Mouse (Mus musculus) forebrain, embryonic 14.5 days (tissue): ENCODE data around the gene Rad51b. TPM values are rescaled to one million over a fixed set of nuclear protein-coding genes. Genes with fewer than 3 reads are reported as not detected.

Experiments
- ATAC-seq: fragments of 200-750 bp; cut with Nextera tagmentation; 2 replicates; pipeline ENCODE4 v1.8.0; 2017; ENCODE audit warnings: mild to moderate bottlenecking, moderate library complexity
- DNase-seq: peaks from one replicate; pipeline ENCODE4 v3.0.0-alpha.2; 2015; ENCODE audit warnings: low spot score
- H3K27ac ChIP-seq: fragments of 300-500 bp; sonication (generic); 2 replicates; pipeline ENCODE4 v1.5.1; 2014; ENCODE audit warnings: low read depth, mild to moderate bottlenecking, control low read depth, low read length, moderate library complexity
- H3K27me3 ChIP-seq: fragments of 300-500 bp; sonication (generic); replicated peaks from 2 replicates; pipeline ENCODE4 v1.6.1; 2014; ENCODE audit warnings: low read length, control low read depth, mixed read lengths; ENCODE audit not compliant: control insufficient read depth, insufficient read depth
- H3K36me3 ChIP-seq: fragments of 300-500 bp; sonication (generic); 2 replicates; pipeline ENCODE4 v1.6.1; 2014; ENCODE audit warnings: low read length, control low read depth; ENCODE audit not compliant: control insufficient read depth, insufficient read depth
- H3K4me1 ChIP-seq: fragments of 300-500 bp; sonication (generic); 2 replicates; pipeline ENCODE4 v1.6.1; 2014; ENCODE audit warnings: antibody characterized with exemption, low read length, control low read depth; ENCODE audit not compliant: control insufficient read depth, insufficient read depth
- H3K4me2 ChIP-seq: fragments of 300-500 bp; sonication (generic); 2 replicates; pipeline ENCODE4 v1.6.1; 2014; ENCODE audit warnings: mild to moderate bottlenecking, control low read depth, low read length
- H3K4me3 ChIP-seq: fragments of 300-500 bp; sonication (generic); 2 replicates; pipeline ENCODE4 v1.5.1; 2014; ENCODE audit warnings: low read depth, low read length, control low read depth
- H3K9ac ChIP-seq: fragments of 300-500 bp; sonication (generic); 2 replicates; pipeline ENCODE4 v1.6.1; 2014; ENCODE audit warnings: mild to moderate bottlenecking, low read length, control low read depth, moderate library complexity
- H3K9me3 ChIP-seq: fragments of 300-500 bp; sonication (generic); replicated peaks from 2 replicates; pipeline ENCODE4 v1.6.1; 2016; ENCODE audit warnings: low read length, control low read depth, mixed read lengths; ENCODE audit not compliant: control insufficient read depth
- WGBS: fragments of 180-500 bp; shearing (Covaris S2); extraction: QIAGEN DNeasy Blood & Tissue Kit; methylation state at CpG from one replicate; pipeline ENCODE4 v1.1.7; 2014; 5-methylcytosine and 5-hydroxymethylcytosine counted together
- polyA plus RNA-seq: library from polyadenylated mRNA; unstranded; fragments of >200 nt; fragmentation: Nextera tagmentation; extraction: Ambion mirVana; gene quantifications from 2 replicates; pipeline ENCODE4 v1.2.1, GENCODE M21; 2014

Rad51b gene
- polyA plus RNA-seq, 1 experiment from 2014 or later = 3.5 TPM

DNA sequence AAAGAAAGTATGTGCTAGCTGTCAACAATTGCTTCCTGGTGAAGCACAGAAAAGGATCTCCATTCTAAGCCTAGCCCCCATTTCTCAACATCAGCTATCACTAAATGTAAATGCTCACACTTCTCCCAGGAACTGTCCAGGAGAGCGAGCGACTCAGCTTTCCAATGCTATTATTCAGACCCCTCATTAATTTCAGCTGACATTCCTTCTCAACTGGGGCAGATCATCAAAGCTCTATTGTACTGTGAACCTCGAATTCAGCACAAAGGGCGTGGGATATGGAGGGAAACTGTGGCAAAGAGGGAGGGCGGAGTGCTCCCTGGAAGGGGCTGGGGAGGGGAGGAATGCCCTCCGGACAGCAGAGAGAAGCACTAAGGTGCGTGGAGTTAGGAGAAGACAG, 528.8 kb downstream of the Rad51b start:
- 3% methylated on average over 7 of the region's 7 CpGs for WGBS

DNA sequence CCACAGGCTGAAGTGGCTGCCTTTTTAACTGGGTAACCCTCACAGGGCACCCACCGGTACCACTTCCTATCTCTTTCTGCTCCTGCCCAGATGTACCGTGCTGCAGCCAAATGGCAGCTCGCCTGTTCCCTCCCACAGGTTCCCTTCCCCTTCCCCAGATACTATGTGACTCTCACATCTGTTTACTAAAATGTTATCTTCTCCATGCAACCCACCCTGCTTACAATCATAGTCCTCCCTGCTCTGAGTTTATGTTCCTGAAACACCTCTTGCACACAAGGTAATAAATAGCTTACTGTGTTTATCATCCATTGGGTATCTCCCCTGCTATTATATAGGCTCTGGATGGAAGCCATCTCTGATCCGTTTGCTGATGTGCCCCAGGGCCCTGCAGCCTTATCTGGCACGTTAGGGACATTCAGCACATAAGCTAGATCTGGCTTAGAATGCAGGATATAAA, 530.2 kb downstream of the Rad51b start:
- ATAC-seq (no peak), DNase-seq (no peak)
- WGBS = 58% methylated on average over 5 of the region's 5 CpGs
- H3K4me1 ChIP-seq = peaks cover 6% of the 10 kb centered on the region; the same call in 1 of the 2 replicates
- H3K4me3 ChIP-seq = no peak overlapping the region
- no peaks in the 10 kb centered on the region for H3K9me3 ChIP-seq
- H3K27me3 ChIP-seq = no peaks in the 10 kb centered on the region
- no peak overlapping the region for H3K9ac ChIP-seq
- H3K4me2 ChIP-seq = no peak overlapping the region
- H3K27ac ChIP-seq = no peak overlapping the region
- H3K36me3 ChIP-seq = no peaks in the 10 kb centered on the region

More for the DNA sequence above, 528.8 kb downstream of the Rad51b start:
- Histone ChIP-seq H3K27me3 (no peaks in the 10 kb centered on the region), H3K9ac (no peak overlapping the region), H3K9me3 (no peaks in the 10 kb centered on the region), H3K4me3 (no peak overlapping the region), H3K4me2 (no peak overlapping the region), H3K36me3 (no peaks in the 10 kb centered on the region), H3K4me1 (peaks cover 6% of the 10 kb centered on the region; the same call in 1 of the 2 replicates), H3K27ac (no peak overlapping the region)
- ATAC-seq (peak; percentile 42; the same call in 1 of the 2 replicates), DNase-seq (peak; percentile 51)

DNA sequence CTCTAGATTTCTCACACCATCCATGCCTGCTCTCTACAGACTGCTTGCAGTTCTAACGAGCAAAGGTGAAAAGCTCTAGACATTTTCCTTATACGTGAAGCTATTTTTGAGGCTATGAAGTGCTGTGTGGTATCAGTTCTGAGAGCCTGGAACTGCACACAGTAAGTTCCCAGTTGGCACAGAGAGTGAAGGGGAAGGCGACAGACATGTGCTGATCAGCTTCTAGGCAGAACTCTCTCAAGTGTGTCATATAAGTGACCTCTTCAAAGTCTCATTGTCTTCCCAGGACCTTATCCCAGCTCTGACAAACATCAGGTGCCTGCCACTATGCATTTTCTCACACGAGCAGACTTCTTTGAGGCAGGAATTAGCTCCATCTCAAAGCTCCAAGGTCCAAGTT, 530.7 kb downstream of the Rad51b start:
- Histone ChIP-seq H3K27ac (no peak overlapping the region), H3K4me2 (no peak overlapping the region), H3K9me3 (no peaks in the 10 kb centered on the region), H3K4me3 (no peak overlapping the region), H3K4me1 (peaks cover 6% of the 10 kb centered on the region; the same call in 1 of the 2 replicates), H3K27me3 (no peaks in the 10 kb centered on the region), H3K9ac (no peak overlapping the region), H3K36me3 (no peaks in the 10 kb centered on the region)
- 59% methylated on average over 4 of the region's 4 CpGs for WGBS
- no peak for ATAC-seq
- DNase-seq = no peak

DNA sequence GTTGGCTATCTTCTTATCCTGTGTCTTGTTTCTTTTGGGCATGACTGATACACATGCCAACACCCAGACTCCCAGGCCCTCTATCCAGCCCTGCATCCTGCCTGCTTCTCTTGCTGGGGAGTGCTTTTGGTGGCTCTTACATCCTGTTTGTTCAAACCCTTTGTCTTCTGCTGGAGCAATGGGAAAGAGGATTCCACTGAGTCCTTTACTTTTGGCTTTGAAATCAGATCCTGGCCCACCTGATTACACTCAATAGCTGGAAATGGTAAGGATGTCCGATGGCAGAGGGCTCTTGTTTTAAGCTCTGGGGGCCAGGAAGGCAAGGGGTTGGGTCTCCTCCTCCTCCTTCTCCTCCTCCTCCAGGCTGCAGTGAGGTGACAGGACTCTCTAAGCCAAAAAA, 533.6 kb downstream of the Rad51b start:
- ATAC-seq (no peak), DNase-seq (no peak)
- peaks cover 6% of the 10 kb centered on the region; the same call in 1 of the 2 replicates for H3K4me1 ChIP-seq
- H3K36me3 ChIP-seq = no peaks in the 10 kb centered on the region
- no peak overlapping the region for H3K4me2 ChIP-seq
- H3K27ac ChIP-seq = no peak overlapping the region
- no peaks in the 10 kb centered on the region for H3K9me3 ChIP-seq
- no peak overlapping the region for H3K4me3 ChIP-seq
- 54% methylated on average over 1 of the region's 1 CpGs for WGBS
- no peak overlapping the region for H3K9ac ChIP-seq
- H3K27me3 ChIP-seq = no peaks in the 10 kb centered on the region

DNA sequence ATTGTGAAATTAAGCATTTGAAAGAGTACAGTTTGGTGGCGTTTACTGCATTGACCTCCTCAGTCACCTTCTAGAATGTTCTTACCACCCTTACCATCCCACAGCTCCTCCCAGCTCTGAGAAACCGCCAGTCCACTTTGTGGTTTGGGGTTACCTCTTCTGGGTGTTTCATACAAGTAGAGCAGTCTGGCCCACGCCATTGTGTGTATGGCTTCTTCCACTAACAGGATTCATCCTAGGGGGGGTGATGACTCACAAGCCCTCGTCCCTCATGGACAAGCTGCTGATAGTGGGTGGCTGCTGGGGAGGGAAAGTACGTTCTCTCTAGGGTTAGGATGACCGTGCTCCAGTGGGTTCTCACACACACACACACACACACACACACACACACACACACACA, 535.5 kb downstream of the Rad51b start:
- Histone ChIP-seq H3K4me2 (no peak overlapping the region), H3K9ac (no peak overlapping the region), H3K4me3 (no peak overlapping the region), H3K4me1 (peaks cover 2% of the 10 kb centered on the region; the same call in 1 of the 2 replicates), H3K27me3 (no peaks in the 10 kb centered on the region), H3K36me3 (no peaks in the 10 kb centered on the region), H3K27ac (no peak overlapping the region), H3K9me3 (no peaks in the 10 kb centered on the region)
- WGBS = 93% methylated on average over 6 of the region's 6 CpGs
- no peak for ATAC-seq
- no peak for DNase-seq

DNA sequence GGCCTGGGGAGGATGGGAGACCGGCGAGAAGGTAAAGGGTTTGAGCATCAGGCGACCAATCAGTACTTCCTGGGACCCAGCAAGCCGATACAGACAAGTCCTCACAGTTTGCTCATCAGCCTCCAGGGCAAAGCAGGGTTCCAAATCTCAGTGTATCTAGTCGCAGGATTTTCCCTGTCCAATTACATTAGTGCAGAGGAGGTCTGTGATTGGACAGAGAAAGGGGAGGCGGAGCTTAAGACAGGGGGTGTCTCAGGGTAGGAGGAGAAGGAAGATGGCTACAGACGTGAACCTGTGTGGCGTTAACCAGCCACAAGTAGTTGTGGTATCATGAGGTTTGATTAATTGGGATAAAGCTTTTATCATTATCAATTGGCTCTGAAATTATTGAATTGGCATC, 538.4 kb downstream of the Rad51b start:
- Histone ChIP-seq H3K4me2 (no peak overlapping the region), H3K9me3 (no peaks in the 10 kb centered on the region), H3K9ac (no peak overlapping the region), H3K36me3 (no peaks in the 10 kb centered on the region), H3K4me3 (no peak overlapping the region), H3K27me3 (no peaks in the 10 kb centered on the region), H3K27ac (no peak overlapping the region), H3K4me1 (peaks cover 15% of the 10 kb centered on the region; the same call in 1 of the 2 replicates)
- DNase-seq (no peak), ATAC-seq (no peak)
- 92% methylated on average over 8 of the region's 8 CpGs for WGBS

DNA sequence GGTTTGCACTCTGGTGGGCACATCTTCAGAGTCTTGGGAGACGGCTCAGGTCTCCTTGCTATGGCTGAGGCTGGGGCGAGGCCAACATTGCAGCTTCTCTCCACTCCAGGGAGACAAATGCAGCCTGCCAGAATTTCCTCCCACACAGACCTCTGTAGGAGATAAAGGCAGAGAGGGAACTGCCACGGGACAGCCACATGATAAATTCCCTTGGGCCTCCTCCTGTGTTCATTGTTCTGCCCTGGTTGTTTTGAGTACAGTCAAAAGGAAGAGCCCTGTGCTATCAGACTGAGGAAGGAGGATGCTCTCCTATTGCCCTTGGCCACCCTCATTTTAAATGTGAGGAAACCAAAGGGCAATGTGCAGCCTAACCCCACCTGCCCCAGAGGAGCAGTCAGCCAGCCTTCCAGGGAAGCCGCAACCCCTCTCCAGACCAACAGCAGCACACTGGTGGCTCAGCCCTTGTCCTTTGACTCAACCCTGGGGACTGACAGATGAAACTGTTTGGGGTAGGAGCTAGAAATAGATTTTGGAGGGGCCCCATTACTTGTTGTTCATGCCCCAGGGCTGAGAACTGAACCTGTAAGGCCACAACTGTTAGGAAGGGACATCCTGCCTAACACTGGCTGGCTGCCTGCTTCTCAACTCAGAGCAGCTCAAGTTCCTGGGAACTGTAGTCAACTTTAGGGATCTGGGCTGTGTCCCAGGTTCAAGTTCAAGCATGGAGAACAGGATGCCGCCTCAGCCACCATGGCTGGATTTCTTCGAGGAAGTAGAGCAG, 541.3 kb downstream of the Rad51b start:
- Histone ChIP-seq H3K27me3 (no peaks in the 10 kb centered on the region), H3K4me3 (no peak overlapping the region), H3K9me3 (no peaks in the 10 kb centered on the region), H3K4me1 (peaks cover 32% of the 10 kb centered on the region), H3K27ac (peak overlapping the region; percentile 41; the same call in 1 of the 2 replicates), H3K9ac (no peak overlapping the region), H3K4me2 (no peak overlapping the region), H3K36me3 (no peaks in the 10 kb centered on the region)
- WGBS = 66% methylated on average over 6 of the region's 6 CpGs
- ATAC-seq (no peak), DNase-seq (peak; percentile 26)

DNA sequence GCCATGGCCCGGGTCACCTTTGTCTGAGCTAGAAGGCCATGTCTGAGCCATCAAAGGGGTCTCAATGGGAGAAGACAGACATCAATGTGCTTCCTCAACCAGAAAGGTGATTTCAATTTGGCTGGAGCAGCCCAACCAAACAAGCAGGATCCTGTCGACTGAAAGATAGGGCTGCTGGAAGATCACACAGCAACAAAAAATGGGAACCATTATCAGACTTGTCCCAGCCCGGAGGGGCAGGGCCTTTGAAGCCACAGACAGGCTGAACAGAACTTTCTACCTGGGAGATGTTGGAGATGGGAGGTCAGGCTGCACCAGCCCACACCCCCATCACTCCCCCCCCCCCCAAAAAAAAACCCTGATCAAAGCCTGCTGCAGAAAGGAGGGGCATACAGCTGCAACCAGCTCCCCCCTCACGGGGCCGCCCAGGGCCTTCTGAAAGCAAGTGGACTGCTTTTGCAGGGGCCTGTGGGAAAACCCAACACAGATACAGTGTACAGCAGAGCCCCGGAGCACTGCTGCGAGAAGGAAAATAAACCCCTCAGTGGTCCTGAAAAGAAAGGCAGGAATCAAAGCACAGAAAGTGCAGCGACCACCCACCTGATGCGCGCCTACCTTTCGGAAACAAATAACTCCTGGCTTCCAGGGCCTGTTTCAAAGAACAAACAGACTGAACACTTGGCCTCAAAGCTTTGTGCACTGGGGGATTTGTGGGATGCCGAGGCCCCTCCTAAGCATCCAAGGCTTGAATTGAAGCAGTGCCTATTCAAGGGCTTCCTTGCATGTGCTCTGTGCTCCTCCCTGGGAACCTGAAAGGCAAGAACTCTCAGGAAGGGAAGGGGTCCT, 542.2 kb downstream of the Rad51b start:
- Histone ChIP-seq H3K36me3 (no peaks in the 10 kb centered on the region), H3K9me3 (no peaks in the 10 kb centered on the region), H3K27ac (peak overlapping the region; percentile 18; the same call in 1 of the 2 replicates), H3K4me3 (no peak overlapping the region), H3K4me1 (peaks cover 40% of the 10 kb centered on the region), H3K27me3 (no peaks in the 10 kb centered on the region), H3K9ac (no peak overlapping the region), H3K4me2 (no peak overlapping the region)
- WGBS = 5% methylated on average over 12 of the region's 12 CpGs
- DNase-seq (peak; percentile 64), ATAC-seq (peak; percentile 41)
